Mouse (Mus musculus): ENCODE measurements around the gene Elf2. TPM values are rescaled to one million over a fixed set of nuclear protein-coding genes. Genes with fewer than 3 reads are reported as not detected.

The Elf2 gene
- polyA plus RNA-seq, 1 experiment from 2014 or later = 53.6 TPM

DNA sequence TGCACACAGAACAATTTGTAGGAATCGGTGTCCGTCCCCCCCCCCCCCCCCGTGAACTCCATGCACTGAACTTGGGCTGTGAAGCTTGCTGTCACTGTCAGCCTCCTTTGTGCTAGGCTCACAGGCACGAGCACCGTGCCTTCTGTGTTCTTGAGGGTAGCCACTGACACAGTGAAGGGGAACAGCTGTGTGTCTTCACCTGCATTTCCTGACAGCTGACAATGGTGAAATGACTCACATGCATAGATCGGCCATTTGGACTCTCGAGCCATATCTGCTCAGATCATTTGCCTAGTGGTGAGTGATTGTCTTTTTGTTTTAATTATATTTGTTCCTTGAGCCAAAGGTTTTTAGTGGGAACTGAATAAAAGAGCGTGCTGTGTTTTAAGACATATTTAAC is 77.5 kb downstream of the Elf2 start:
- H3K36me3 ChIP-seq = peaks cover 61% of the 10 kb centered on the region
- H3K27me3 ChIP-seq = no peaks in the 10 kb centered on the region
- H3K4me3 ChIP-seq = no peak overlapping the region
- H3K27ac ChIP-seq (replicated peaks) = no peak overlapping the region
- WGBS = 90% methylated on average over 8 of the region's 8 CpGs
- H3K9me3 ChIP-seq = no peaks in the 10 kb centered on the region
- ATAC-seq (replicated peaks) = no peak
- no peak overlapping the region for H3K4me2 ChIP-seq (replicated peaks)
- no peaks in the 10 kb centered on the region for H3K4me1 ChIP-seq
- H3K9ac ChIP-seq (replicated peaks) = no peak overlapping the region

DNA sequence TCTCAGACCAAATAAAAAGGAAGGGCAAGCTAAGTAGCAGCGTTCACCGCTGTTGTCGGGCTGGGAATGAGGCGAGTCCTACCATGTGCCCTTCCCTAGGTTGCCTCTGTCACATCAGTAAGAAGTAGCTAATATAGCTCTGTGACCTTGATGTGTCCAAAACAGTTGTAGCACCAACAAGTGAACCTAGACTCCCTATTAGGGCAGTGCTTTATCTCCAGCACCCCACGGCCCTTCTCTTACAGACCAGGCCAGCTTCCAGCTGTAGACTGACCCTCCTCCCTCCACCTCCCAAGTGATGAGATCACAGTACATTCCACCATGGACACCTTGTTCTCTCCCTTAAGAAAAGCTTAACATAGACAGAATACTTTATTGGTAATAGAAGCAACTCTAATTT is 82.4 kb downstream of the Elf2 start:
- Histone ChIP-seq H3K4me3 (no peak overlapping the region), H3K27ac (replicated peaks) (no peak overlapping the region), H3K4me2 (replicated peaks) (no peak overlapping the region), H3K36me3 (peaks cover 72% of the 10 kb centered on the region), H3K27me3 (no peaks in the 10 kb centered on the region), H3K4me1 (no peaks in the 10 kb centered on the region), H3K9ac (replicated peaks) (no peak overlapping the region), H3K9me3 (no peaks in the 10 kb centered on the region)
- WGBS = 97% methylated on average over 5 of the region's 5 CpGs
- ATAC-seq (replicated peaks) = no peak

DNA sequence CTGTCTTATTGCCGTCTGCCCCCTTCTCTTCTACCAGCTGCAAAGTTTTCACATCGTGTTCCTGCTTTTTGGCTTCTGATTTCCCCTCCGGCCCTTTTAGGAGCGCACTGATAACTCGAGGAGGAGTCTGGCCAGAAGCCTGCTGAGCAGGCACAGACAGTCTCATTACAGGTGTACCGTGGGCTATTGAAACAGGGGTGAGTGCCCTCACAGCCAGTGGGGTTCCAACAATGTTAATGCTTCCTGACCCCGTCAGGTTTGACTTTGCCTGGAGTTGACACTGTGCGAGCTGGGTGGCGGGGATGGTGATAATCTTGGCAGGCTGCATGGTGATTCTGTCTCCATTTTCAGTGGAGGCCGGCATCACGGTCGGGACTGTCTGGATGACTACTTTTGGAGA is 84.0 kb downstream of the Elf2 start:
- no peaks in the 10 kb centered on the region for H3K27me3 ChIP-seq
- H3K36me3 ChIP-seq = peaks cover 72% of the 10 kb centered on the region
- no peaks in the 10 kb centered on the region for H3K4me1 ChIP-seq
- no peak overlapping the region for H3K4me3 ChIP-seq
- H3K9me3 ChIP-seq = no peaks in the 10 kb centered on the region
- no peak for ATAC-seq (replicated peaks)
- no peak overlapping the region for H3K4me2 ChIP-seq (replicated peaks)
- H3K27ac ChIP-seq (replicated peaks) = no peak overlapping the region
- H3K9ac ChIP-seq (replicated peaks) = no peak overlapping the region
- WGBS = 90% methylated on average over 12 of the region's 12 CpGs

- H3K36me3 ChIP-seq = peaks cover 79% of the 10 kb centered on the region
- ATAC-seq (replicated peaks) = no peak
- H3K27ac ChIP-seq (replicated peaks) = no peak overlapping the region
- H3K4me1 ChIP-seq = no peaks in the 10 kb centered on the region
- no peaks in the 10 kb centered on the region for H3K27me3 ChIP-seq
- no peaks in the 10 kb centered on the region for H3K9me3 ChIP-seq
- H3K4me2 ChIP-seq (replicated peaks) = no peak overlapping the region
- no peak overlapping the region for H3K9ac ChIP-seq (replicated peaks)
- no peak overlapping the region for H3K4me3 ChIP-seq
- 91% methylated on average over 7 of the region's 7 CpGs for WGBS
Observed at GRCm38 (mm10) chr3:51254784-51255183, 85.7 kb downstream of the Elf2 start.

GRCm38 (mm10) chr3:51252689-51253402 is 87.6 kb downstream of the Elf2 start:
- Histone ChIP-seq H3K27me3 (no peaks in the 10 kb centered on the region), H3K9me3 (no peaks in the 10 kb centered on the region), H3K4me2 (replicated peaks) (no peak overlapping the region), H3K4me3 (no peak overlapping the region), H3K36me3 (peaks cover 68% of the 10 kb centered on the region), H3K4me1 (no peaks in the 10 kb centered on the region), H3K27ac (replicated peaks) (no peak overlapping the region), H3K9ac (replicated peaks) (no peak overlapping the region)
- WGBS = 91% methylated on average over 12 of the region's 12 CpGs
- ATAC-seq (replicated peaks) = no peak

- Histone ChIP-seq H3K4me1 (no peaks in the 10 kb centered on the region), H3K36me3 (peaks cover 63% of the 10 kb centered on the region), H3K9me3 (no peaks in the 10 kb centered on the region), H3K9ac (replicated peaks) (no peak overlapping the region), H3K4me2 (replicated peaks) (no peak overlapping the region), H3K27me3 (no peaks in the 10 kb centered on the region), H3K4me3 (no peak overlapping the region), H3K27ac (replicated peaks) (no peak overlapping the region)
- WGBS = 100% methylated on average over 1 of the region's 1 CpGs
- no peak for ATAC-seq (replicated peaks)
Observed at GRCm38 (mm10) chr3:51252223-51252622, 88.2 kb downstream of the Elf2 start.

GRCm38 (mm10) chr3:51251057-51251456 is 89.4 kb downstream of the Elf2 start:
- Histone ChIP-seq H3K27me3 (no peaks in the 10 kb centered on the region), H3K4me2 (replicated peaks) (no peak overlapping the region), H3K4me1 (no peaks in the 10 kb centered on the region), H3K9ac (replicated peaks) (no peak overlapping the region), H3K27ac (replicated peaks) (no peak overlapping the region), H3K9me3 (no peaks in the 10 kb centered on the region), H3K4me3 (no peak overlapping the region), H3K36me3 (peaks cover 52% of the 10 kb centered on the region)
- WGBS = 80% methylated on average over 5 of the region's 5 CpGs
- no peak for ATAC-seq (replicated peaks)

DNA sequence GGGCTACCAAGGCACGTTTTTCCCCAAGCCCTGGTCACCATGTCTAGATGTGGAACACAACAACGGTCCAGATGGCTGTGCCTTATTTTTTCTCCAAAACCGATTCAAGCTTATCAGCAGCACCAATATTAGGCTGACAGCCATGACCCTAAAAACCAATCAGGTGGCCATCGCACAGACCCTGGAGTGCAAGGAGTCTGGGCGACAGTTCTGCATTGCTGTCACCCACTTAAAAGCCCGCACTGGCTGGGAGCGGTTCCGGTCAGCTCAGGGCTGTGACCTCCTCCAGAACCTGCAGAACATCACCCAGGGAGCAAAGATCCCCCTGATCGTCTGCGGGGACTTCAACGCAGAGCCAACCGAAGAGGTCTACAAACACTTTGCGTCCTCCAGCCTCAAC is 90.6 kb downstream of the Elf2 start:
- ATAC-seq (replicated peaks) = no peak
- Histone ChIP-seq H3K36me3 (peaks cover 45% of the 10 kb centered on the region), H3K9ac (replicated peaks) (no peak overlapping the region), H3K27me3 (no peaks in the 10 kb centered on the region), H3K27ac (replicated peaks) (no peak overlapping the region), H3K4me3 (no peak overlapping the region), H3K4me2 (replicated peaks) (no peak overlapping the region), H3K9me3 (no peaks in the 10 kb centered on the region), H3K4me1 (no peaks in the 10 kb centered on the region)
- 97% methylated on average over 13 of the region's 13 CpGs for WGBS

GRCm38 (mm10) chr3:51249460-51249859 is 91.0 kb downstream of the Elf2 start:
- no peak for ATAC-seq (replicated peaks)
- Histone ChIP-seq H3K4me1 (no peaks in the 10 kb centered on the region), H3K4me3 (no peak overlapping the region), H3K9ac (replicated peaks) (no peak overlapping the region), H3K27ac (replicated peaks) (no peak overlapping the region), H3K27me3 (no peaks in the 10 kb centered on the region), H3K4me2 (replicated peaks) (no peak overlapping the region), H3K36me3 (peaks cover 42% of the 10 kb centered on the region), H3K9me3 (no peaks in the 10 kb centered on the region)
- WGBS = 90% methylated on average over 11 of the region's 11 CpGs

- H3K27me3 ChIP-seq = no peaks in the 10 kb centered on the region
- H3K36me3 ChIP-seq = peaks cover 34% of the 10 kb centered on the region
- H3K9me3 ChIP-seq = no peaks in the 10 kb centered on the region
- no peak overlapping the region for H3K9ac ChIP-seq (replicated peaks)
- 91% methylated on average over 6 of the region's 6 CpGs for WGBS
- H3K4me2 ChIP-seq (replicated peaks) = no peak overlapping the region
- no peak overlapping the region for H3K4me3 ChIP-seq
- H3K4me1 ChIP-seq = no peaks in the 10 kb centered on the region
- no peak overlapping the region for H3K27ac ChIP-seq (replicated peaks)
- ATAC-seq (replicated peaks) = no peak
Observed at GRCm38 (mm10) chr3:51248600-51248999, 91.9 kb downstream of the Elf2 start.

- no peak overlapping the region for H3K27ac ChIP-seq (replicated peaks)
- no peaks in the 10 kb centered on the region for H3K9me3 ChIP-seq
- no peaks in the 10 kb centered on the region for H3K4me1 ChIP-seq
- ATAC-seq (replicated peaks) = no peak
- no peak overlapping the region for H3K4me2 ChIP-seq (replicated peaks)
- no peak overlapping the region for H3K9ac ChIP-seq (replicated peaks)
- H3K27me3 ChIP-seq = no peaks in the 10 kb centered on the region
- 89% methylated on average over 16 of the region's 16 CpGs for WGBS
- peaks cover 25% of the 10 kb centered on the region for H3K36me3 ChIP-seq
- no peak overlapping the region for H3K4me3 ChIP-seq
Observed at GRCm38 (mm10) chr3:51247704-51248103, 92.8 kb downstream of the Elf2 start.

DNA sequence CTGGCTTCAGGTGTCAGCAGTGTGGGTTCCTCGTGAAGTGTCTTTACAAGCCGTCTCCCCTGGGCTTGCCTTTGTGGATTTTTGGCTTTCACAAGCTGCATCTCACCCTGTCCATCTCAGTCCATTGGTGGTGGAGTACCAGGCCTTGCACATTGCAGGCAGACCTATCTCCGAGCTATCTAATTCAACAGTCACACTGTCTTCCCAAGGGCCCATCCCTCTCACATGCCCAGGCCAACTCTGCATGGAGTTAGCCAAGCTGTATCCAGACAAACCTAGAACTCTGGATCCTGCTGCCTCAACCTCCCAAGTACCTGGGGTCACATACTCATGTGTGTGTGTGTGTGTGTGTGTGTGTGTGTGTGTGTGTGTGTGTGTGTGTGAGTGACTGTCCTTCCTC is 100.9 kb downstream of the Elf2 start:
- H3K4me2 ChIP-seq (replicated peaks) = no peak overlapping the region
- H3K9ac ChIP-seq (replicated peaks) = no peak overlapping the region
- WGBS = 95% methylated on average over 3 of the region's 3 CpGs
- H3K36me3 ChIP-seq = 0 out of 2 replicates have a peak, but pooled peaks cover 3% of the 10 kb centered on the region
- ATAC-seq (replicated peaks) = no peak
- H3K9me3 ChIP-seq = no peaks in the 10 kb centered on the region
- H3K27me3 ChIP-seq = no peaks in the 10 kb centered on the region
- 0 out of 2 replicates have a peak, but pooled peaks cover 3% of the 10 kb centered on the region for H3K4me1 ChIP-seq
- H3K4me3 ChIP-seq = no peak overlapping the region
- H3K27ac ChIP-seq (replicated peaks) = no peak overlapping the region

- Histone ChIP-seq H3K27ac (replicated peaks) (no peak overlapping the region), H3K9ac (replicated peaks) (no peak overlapping the region), H3K36me3 (0 out of 2 replicates have a peak, but pooled peaks cover 3% of the 10 kb centered on the region), H3K4me3 (no peak overlapping the region), H3K4me1 (0 out of 2 replicates have a peak, but pooled peaks cover 4% of the 10 kb centered on the region), H3K4me2 (replicated peaks) (no peak overlapping the region), H3K27me3 (no peaks in the 10 kb centered on the region), H3K9me3 (no peaks in the 10 kb centered on the region)
- no peak for ATAC-seq (replicated peaks)
- 86% methylated on average over 7 of the region's 7 CpGs for WGBS
Observed at GRCm38 (mm10) chr3:51238515-51238914, 101.9 kb downstream of the Elf2 start.
